9 mouse cellular contexts compared by ENCODE assay signal in the genomic region with DNA sequence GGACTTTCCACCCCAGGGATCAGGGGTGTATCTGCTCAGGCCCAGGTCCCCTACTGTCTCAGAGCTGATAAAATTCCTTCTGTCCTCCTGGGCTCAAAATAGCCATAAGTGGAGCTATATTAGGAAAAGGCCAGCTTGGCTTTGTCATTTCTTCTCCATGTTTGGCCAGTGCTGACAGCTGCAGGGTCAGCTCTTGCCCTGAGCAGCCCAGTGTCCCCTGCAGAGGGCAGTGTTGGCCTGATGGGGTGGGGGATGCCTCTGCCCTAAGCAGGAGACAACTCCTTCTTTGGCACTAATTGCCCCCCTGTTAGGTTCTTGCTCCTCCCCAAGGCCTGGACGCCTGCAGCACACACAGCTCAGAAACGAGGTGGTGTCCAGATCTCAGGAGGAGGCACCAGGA. TPM values are rescaled to one million over a fixed set of nuclear protein-coding genes. Genes with fewer than 3 reads are reported as not detected.
A peak's percentile ranks its signal among the peaks of the same experiment; 100 is the strongest.
DNase-seq lines count a peak whose midpoint lies in the region; ATAC-seq and TF ChIP-seq lines count a peak whose summit lies in the region.
"Had no signal": no experiment of that assay in that cellular context is flagged by ENCODE, and none has a peak within 500 bp of the region (broad histone marks: within the 10 kb centered on the region; RNA-seq: fewer than 3 reads in every experiment).

No protein-coding gene starts in this region.

- 41% methylated on average over 2 of the region's 2 CpGs for WGBS in kidney, embryonic 14.5 days
- WGBS in heart, embryonic 16.5 days = 43% methylated on average over 2 of the region's 2 CpGs
- 53% methylated on average over 2 of the region's 2 CpGs for WGBS in lung, embryonic 15.5 days

- H3K27ac ChIP-seq in kidney, embryonic 14.5 days (ENCODE audit: low read depth, low read length) = no peak overlapping the region
- H3K27ac ChIP-seq in bone marrow macrophage, adult 2 months (ENCODE audit: insufficient read depth, low read depth, low read length) = no peak overlapping the region
- H3K27ac ChIP-seq in heart, embryonic 16.5 days (ENCODE audit: low read length) = peak overlapping the region; percentile 90
- H3K27ac ChIP-seq in lung, embryonic 15.5 days = no peak overlapping the region
- H3K27ac ChIP-seq: forebrain, embryonic 15.5 days had no signal

- peak; percentile 33 for DNase-seq in kidney, adult 18-20 months
- DNase-seq in spleen, postnatal 4 days (ENCODE audit: low spot score in 2 of 2) = no peak
- no peak for DNase-seq in left cerebral cortex, postnatal 36 days (ENCODE audit: low spot score in 2 of 2)

- H3K36me3 ChIP-seq in kidney, embryonic 14.5 days (ENCODE audit: control insufficient read depth, insufficient read depth, low read length) = no peaks in the 10 kb centered on the region
- H3K36me3 ChIP-seq in heart, embryonic 16.5 days (ENCODE audit: control insufficient read depth, insufficient read depth) = peaks cover 35% of the 10 kb centered on the region
- no peaks in the 10 kb centered on the region for H3K36me3 ChIP-seq in lung, embryonic 15.5 days
- H3K36me3 ChIP-seq: forebrain, embryonic 15.5 days had no signal

- ATAC-seq in kidney, embryonic 14.5 days (ENCODE audit: low FRiP score, low TSS enrichment) = no peak
- peak; percentile 82 for ATAC-seq in heart, embryonic 16.5 days (replicated peaks; ENCODE audit: extremely low read depth, insufficient read depth, low FRiP score)
- peak; percentile 28; the same call in 1 of the 2 replicates for ATAC-seq in lung, embryonic 15.5 days (ENCODE audit: borderline replicate concordance, extremely low read depth, low FRiP score, low TSS enrichment)
- ATAC-seq in activated CD4-positive, CD25-positive, alpha-beta regulatory T cell, adult 4 months = no peak
- ATAC-seq: forebrain, embryonic 15.5 days had no signal

- H3K4me2 ChIP-seq in kidney, embryonic 14.5 days (replicated peaks; ENCODE audit: low read depth, low read length) = no peak overlapping the region
- no peak overlapping the region; the same call in 1 of the 2 replicates for H3K4me2 ChIP-seq in heart, embryonic 16.5 days (ENCODE audit: low read depth, low read length)
- H3K4me2 ChIP-seq in lung, embryonic 15.5 days = no peak overlapping the region
- H3K4me2 ChIP-seq: forebrain, embryonic 15.5 days had no signal

- TF ChIP-seq CTCF in bone marrow macrophage, adult 2 months (IDR thresholded peaks at IDR 0.05; ENCODE audit: low read depth, low read length) = 0 out of 2 replicates have a peak, but pooled peaks have one; percentile 14

- no peak overlapping the region for H3K4me3 ChIP-seq in kidney, embryonic 14.5 days (ENCODE audit: low read length)
- H3K4me3 ChIP-seq in bone marrow macrophage, adult 2 months (ENCODE audit: insufficient read depth, low read length) = no peak overlapping the region
- H3K4me3 ChIP-seq in heart, embryonic 16.5 days (ENCODE audit: low read length) = no peak overlapping the region
- no peak overlapping the region for H3K4me3 ChIP-seq in lung, embryonic 15.5 days
- H3K4me3 ChIP-seq: forebrain, embryonic 15.5 days had no signal

- no peaks in the 10 kb centered on the region for H3K27me3 ChIP-seq in kidney, embryonic 14.5 days (ENCODE audit: control insufficient read depth, insufficient read depth, low read length)
- no peaks in the 10 kb centered on the region for H3K27me3 ChIP-seq in heart, embryonic 16.5 days (ENCODE audit: control insufficient read depth, insufficient read depth, low read length)
- H3K27me3 ChIP-seq in lung, embryonic 15.5 days = no peaks in the 10 kb centered on the region
- H3K27me3 ChIP-seq: forebrain, embryonic 15.5 days had no signal

- no peak for TF ChIP-seq POLR2A in bone marrow macrophage, adult 2 months (IDR thresholded peaks at IDR 0.05; ENCODE audit: borderline replicate concordance, low read depth, low read length)

- intact Hi-C loops in left cerebral cortex, postnatal 36 days (cut with DNase I) = loop anchor here (10.0 kb wide), 1 partner anchor 299 kb away; no protein-coding TSS in a partner anchor

- H3K9me3 ChIP-seq in kidney, embryonic 14.5 days (ENCODE audit: control insufficient read depth, low read length) = no peaks in the 10 kb centered on the region
- H3K9me3 ChIP-seq in heart, embryonic 16.5 days (replicated peaks; ENCODE audit: control insufficient read depth, low read length) = no peaks in the 10 kb centered on the region
- no peaks in the 10 kb centered on the region for H3K9me3 ChIP-seq in lung, embryonic 15.5 days
- H3K9me3 ChIP-seq: forebrain, embryonic 15.5 days had no signal

- peaks cover 5% of the 10 kb centered on the region; the same call in 1 of the 2 replicates for H3K4me1 ChIP-seq in kidney, embryonic 14.5 days (ENCODE audit: control insufficient read depth, insufficient read depth, low read length)
- H3K4me1 ChIP-seq in bone marrow macrophage, adult 2 months (ENCODE audit: control insufficient read depth, insufficient read depth, low read length) = no peaks in the 10 kb centered on the region
- peaks cover 58% of the 10 kb centered on the region for H3K4me1 ChIP-seq in heart, embryonic 16.5 days (ENCODE audit: control insufficient read depth, insufficient read depth, low read length)
- H3K4me1 ChIP-seq in lung, embryonic 15.5 days = 0 out of 2 replicates have a peak, but pooled peaks cover 8% of the 10 kb centered on the region

- H3K9ac ChIP-seq in kidney, embryonic 14.5 days (ENCODE audit: low read depth, low read length) = no peak overlapping the region
- peak overlapping the region; percentile 69 for H3K9ac ChIP-seq in heart, embryonic 16.5 days (ENCODE audit: low read length)
- no peak overlapping the region for H3K9ac ChIP-seq in lung, embryonic 15.5 days
- H3K9ac ChIP-seq: forebrain, embryonic 15.5 days had no signal

RNA-seq across cellular contexts. Expression of a gene that starts 14.4 kb away (rescaled TPM):
- 0.24 and 0.31 TPM in 2 replicates for polyA plus RNA-seq in kidney, embryonic 14.5 days (2014; fragmentation: Nextera tagmentation; extraction: Ambion mirVana)
- not detected in 2 replicates for polyA plus RNA-seq in bone marrow macrophage, adult 2 months (2012; ENCODE audit: insufficient read depth, insufficient read length, missing spikeins)
- 356 and 369 TPM in 2 replicates for polyA plus RNA-seq in heart, embryonic 16.5 days (2015; fragmentation: Nextera tagmentation; extraction: Ambion mirVana)
- polyA plus RNA-seq in lung, embryonic 15.5 days (2015; fragmentation: Nextera tagmentation; extraction: Ambion mirVana) = 8.3 and 9.5 TPM in 2 replicates
- total RNA-seq in left cerebral cortex, postnatal 36 days (2021) = 1 to 10 TPM; 2.8 to 3.3 TPM
- polyA plus RNA-seq in activated CD4-positive, CD25-positive, alpha-beta regulatory T cell, adult 4 months (2017; shearing (Covaris generic)) = not detected

RNA-seq across cellular contexts. Expression of a gene that starts 25.9 kb away (rescaled TPM):
- polyA plus RNA-seq in kidney, embryonic 14.5 days (2014; fragmentation: Nextera tagmentation; extraction: Ambion mirVana) = 0.09 and 0.20 TPM in 2 replicates
- polyA plus RNA-seq in bone marrow macrophage, adult 2 months (2012; ENCODE audit: insufficient read depth, insufficient read length, missing spikeins) = not detected in 2 replicates
- 6.8 and 8.5 TPM in 2 replicates for polyA plus RNA-seq in heart, embryonic 16.5 days (2015; fragmentation: Nextera tagmentation; extraction: Ambion mirVana)
- polyA plus RNA-seq in lung, embryonic 15.5 days (2015; fragmentation: Nextera tagmentation; extraction: Ambion mirVana) = 0.15 and 0.29 TPM in 2 replicates
- not detected for total RNA-seq in left cerebral cortex, postnatal 36 days (2021)
- polyA plus RNA-seq in activated CD4-positive, CD25-positive, alpha-beta regulatory T cell, adult 4 months (2017; shearing (Covaris generic)) = not detected
- polyA plus RNA-seq: forebrain, embryonic 15.5 days had no signal

RNA-seq across cellular contexts. Expression of a gene that starts 51.5 kb away (rescaled TPM):
- not detected in 2 replicates for polyA plus RNA-seq in kidney, embryonic 14.5 days (2014; fragmentation: Nextera tagmentation; extraction: Ambion mirVana)
- not detected in 2 replicates for polyA plus RNA-seq in bone marrow macrophage, adult 2 months (2012; ENCODE audit: insufficient read depth, insufficient read length, missing spikeins)
- polyA plus RNA-seq in heart, embryonic 16.5 days (2015; fragmentation: Nextera tagmentation; extraction: Ambion mirVana) = not detected in 2 replicates
- not detected in 2 replicates for polyA plus RNA-seq in lung, embryonic 15.5 days (2015; fragmentation: Nextera tagmentation; extraction: Ambion mirVana)
- total RNA-seq in left cerebral cortex, postnatal 36 days (2021) = not detected
- polyA plus RNA-seq in activated CD4-positive, CD25-positive, alpha-beta regulatory T cell, adult 4 months (2017; shearing (Covaris generic)) = not detected
- polyA plus RNA-seq: forebrain, embryonic 15.5 days had no signal

Comparison
In these comparisons a context has a peak if more than half of its experiments do, and no peak if none do; other contexts are left out.
1. ATAC-seq: peak in heart, embryonic 16.5 days (single experiment) and lung, embryonic 15.5 days (single experiment); none in kidney, embryonic 14.5 days (single experiment) and activated CD4-positive, CD25-positive, alpha-beta regulatory T cell, adult 4 months (single experiment).
2. RNA of a gene that starts 14.4 kb away (polyA plus RNA-seq): 356 to 369 TPM in heart, embryonic 16.5 days; 8.3 to 9.5 TPM in lung, embryonic 15.5 days, 0.24 to 0.31 TPM in kidney, embryonic 14.5 days, not detected in bone marrow macrophage, adult 2 months and not detected in activated CD4-positive, CD25-positive, alpha-beta regulatory T cell, adult 4 months; every median in the first group is over 10 times any median in the second.